Mouse (Mus musculus) heart, embryonic 14.5 days (tissue): ENCODE measurements around the gene Snap25. TPM values are rescaled to one million over a fixed set of nuclear protein-coding genes. Genes with fewer than 3 reads are reported as not detected.
A peak's percentile ranks its signal among the peaks of the same experiment; 100 is the strongest.

ENCODE experiments used
- ATAC-seq: fragments of 200-750 bp; cut with Nextera tagmentation; 2 replicates; pipeline ENCODE4 v1.8.0; 2017; ENCODE audit warnings: low read depth, moderate TSS enrichment; ENCODE audit not compliant: insufficient number of reproducible peaks, insufficient read depth, low FRiP score
- H3K27ac ChIP-seq, 2 experiments: fragments of 200-500 bp in 1 of 2; fragments of 300-500 bp in 1 of 2; sonication (generic) in 1 of 2; replicated peaks in 1 of 2; 2 replicates each; pipeline ENCODE4 v1.5.1; 2012 to 2014; ENCODE audit warnings: low read depth in 2 of 2, low read length in 2 of 2, control low read depth in 1 of 2, mild to moderate bottlenecking in 1 of 2, mixed read lengths in 1 of 2; ENCODE audit not compliant: control insufficient read depth in 1 of 2, insufficient read depth in 1 of 2
- H3K27me3 ChIP-seq: fragments of 300-500 bp; sonication (generic); 2 replicates; pipeline ENCODE4 v1.6.1; 2014; ENCODE audit warnings: mild to moderate bottlenecking, low read length, control low read depth; ENCODE audit not compliant: control insufficient read depth, insufficient read depth
- H3K36me3 ChIP-seq: fragments of 300-500 bp; sonication (generic); 2 replicates; pipeline ENCODE4 v1.6.1; 2014; ENCODE audit warnings: mild to moderate bottlenecking, control low read depth, low read length, mixed read lengths; ENCODE audit not compliant: control insufficient read depth, insufficient read depth
- H3K4me1 ChIP-seq, 2 experiments: fragments of 200-500 bp in 1 of 2; fragments of 300-500 bp in 1 of 2; sonication (generic) in 1 of 2; 2 replicates each; pipeline ENCODE4 v1.6.1; 2012 to 2014; ENCODE audit warnings: low read length in 2 of 2, control low read depth in 1 of 2, mixed read lengths in 1 of 2; ENCODE audit not compliant: control insufficient read depth in 2 of 2, insufficient read depth in 2 of 2
- H3K4me2 ChIP-seq: fragments of 300-500 bp; sonication (generic); 2 replicates; pipeline ENCODE4 v1.6.1; 2014; ENCODE audit warnings: mild to moderate bottlenecking, low read length
- H3K4me3 ChIP-seq, 2 experiments: fragments of 200-500 bp in 1 of 2; fragments of 300-500 bp in 1 of 2; sonication (generic) in 1 of 2; 2 replicates each; pipeline ENCODE4 v1.5.1; 2012 to 2014; ENCODE audit warnings: low read length in 2 of 2, mild to moderate bottlenecking in 2 of 2, control low read depth in 1 of 2, low read depth in 1 of 2, moderate library complexity in 1 of 2; ENCODE audit not compliant: control insufficient read depth in 1 of 2, insufficient read depth in 1 of 2
- H3K9ac ChIP-seq: fragments of 300-500 bp; sonication (generic); 2 replicates; pipeline ENCODE4 v1.6.1; 2014; ENCODE audit warnings: mild to moderate bottlenecking, low read length
- H3K9me3 ChIP-seq: fragments of 300-500 bp; sonication (generic); 2 replicates; pipeline ENCODE4 v1.6.1; 2016; ENCODE audit warnings: low read length, control low read depth; ENCODE audit not compliant: control insufficient read depth
- WGBS: fragments of 180-500 bp; shearing (Covaris S2); extraction: QIAGEN DNeasy Blood & Tissue Kit; methylation state at CpG from one replicate; pipeline ENCODE4 v1.1.7; 2014; 5-methylcytosine and 5-hydroxymethylcytosine counted together
- polyA plus RNA-seq: library from polyadenylated mRNA; unstranded; fragments of >200 nt; fragmentation: Nextera tagmentation; extraction: Ambion mirVana; gene quantifications from 2 replicates; pipeline ENCODE4 v1.2.1, GENCODE M21; 2014

The Snap25 gene
- polyA plus RNA-seq, 1 experiment from 2014 or later = 1.4 TPM

- H3K27me3 ChIP-seq = no peaks in the 10 kb centered on the region
- peaks cover 2 to 29% of the 10 kb centered on the region in 2 experiments for H3K4me1 ChIP-seq
- 4% methylated on average over 1 of the region's 1 CpGs for WGBS
- ATAC-seq = no peak
- no peak overlapping the region for H3K27ac ChIP-seq
- no peaks in the 10 kb centered on the region for H3K9me3 ChIP-seq
- no peak overlapping the region for H3K9ac ChIP-seq
- H3K36me3 ChIP-seq = no peaks in the 10 kb centered on the region
- no peak overlapping the region for H3K4me3 ChIP-seq
- H3K4me2 ChIP-seq = no peak overlapping the region
Measured at GRCm38 (mm10) chr2:136691681-136692080, 21.6 kb upstream of the Snap25 start.

- no peak overlapping the region for H3K27ac ChIP-seq
- no peaks in the 10 kb centered on the region for H3K9me3 ChIP-seq
- no peaks in the 10 kb centered on the region for H3K4me1 ChIP-seq
- WGBS = 60% methylated on average over 3 of the region's 3 CpGs
- H3K9ac ChIP-seq = no peak overlapping the region
- ATAC-seq = no peak
- no peaks in the 10 kb centered on the region for H3K27me3 ChIP-seq
- no peak overlapping the region for H3K4me2 ChIP-seq
- H3K36me3 ChIP-seq = no peaks in the 10 kb centered on the region
- H3K4me3 ChIP-seq = no peak overlapping the region
Measured at GRCm38 (mm10) chr2:136699429-136700227, 13.6 kb upstream of the Snap25 start.

GRCm38 (mm10) chr2:136703376-136703775 is 9.9 kb upstream of the Snap25 start:
- no peak overlapping the region for H3K4me3 ChIP-seq
- no peak for ATAC-seq
- no peaks in the 10 kb centered on the region for H3K4me1 ChIP-seq
- no peak overlapping the region for H3K4me2 ChIP-seq
- no peak overlapping the region for H3K9ac ChIP-seq
- no peaks in the 10 kb centered on the region for H3K36me3 ChIP-seq
- no peak overlapping the region for H3K27ac ChIP-seq
- WGBS = 60% methylated on average over 2 of the region's 2 CpGs
- H3K9me3 ChIP-seq = no peaks in the 10 kb centered on the region
- no peaks in the 10 kb centered on the region for H3K27me3 ChIP-seq

GRCm38 (mm10) chr2:136711155-136711554 is 2.1 kb upstream of the Snap25 start:
- H3K27me3 ChIP-seq = peaks cover 4% of the 10 kb centered on the region; the same call in 1 of the 2 replicates
- H3K4me1 ChIP-seq = peaks cover 12 to 13% of the 10 kb centered on the region in 2 experiments; a peak in 3 of 4 replicates
- 39% methylated on average over 3 of the region's 3 CpGs for WGBS
- H3K27ac ChIP-seq = no peak overlapping the region
- no peaks in the 10 kb centered on the region for H3K9me3 ChIP-seq
- H3K4me2 ChIP-seq = no peak overlapping the region
- H3K4me3 ChIP-seq = no peak overlapping the region
- no peak for ATAC-seq
- no peaks in the 10 kb centered on the region for H3K36me3 ChIP-seq
- H3K9ac ChIP-seq = no peak overlapping the region

- WGBS = 3% methylated on average over 22 of the region's 28 CpGs
- no peaks in the 10 kb centered on the region for H3K36me3 ChIP-seq
- H3K9me3 ChIP-seq = no peaks in the 10 kb centered on the region
- H3K27me3 ChIP-seq = peaks cover 4% of the 10 kb centered on the region; the same call in 1 of the 2 replicates
- ATAC-seq = no peak
- H3K4me3 ChIP-seq = peak overlapping the region; percentile 36 to 40
- peak overlapping the region; percentile 70 for H3K4me2 ChIP-seq
- H3K27ac ChIP-seq = no peak overlapping the region
- no peak overlapping the region for H3K9ac ChIP-seq
- peaks cover 12 to 13% of the 10 kb centered on the region in 2 experiments; a peak in 3 of 4 replicates for H3K4me1 ChIP-seq
Measured at GRCm38 (mm10) chr2:136711746-136712440, 1.4 kb upstream of the Snap25 start.

GRCm38 (mm10) chr2:136712441-136713015 is 725 bp upstream of the Snap25 start:
- H3K9ac ChIP-seq = no peak overlapping the region
- no peak overlapping the region for H3K27ac ChIP-seq
- peak overlapping the region; percentile 70 for H3K4me2 ChIP-seq
- ATAC-seq = no peak
- no peaks in the 10 kb centered on the region for H3K9me3 ChIP-seq
- H3K27me3 ChIP-seq = peaks cover 4% of the 10 kb centered on the region; the same call in 1 of the 2 replicates
- peaks cover 12 to 13% of the 10 kb centered on the region in 2 experiments; a peak in 3 of 4 replicates for H3K4me1 ChIP-seq
- H3K4me3 ChIP-seq = peak overlapping the region; percentile 36 to 40
- under 1% methylated on average over 13 of the region's 13 CpGs for WGBS
- H3K36me3 ChIP-seq = no peaks in the 10 kb centered on the region

- Histone ChIP-seq H3K9ac (no peak overlapping the region), H3K27me3 (peaks cover 4% of the 10 kb centered on the region; the same call in 1 of the 2 replicates), H3K9me3 (no peaks in the 10 kb centered on the region), H3K4me3 (peak overlapping the region in 1 of 2 experiments; percentile 36; a peak in 1 of 4 replicates), H3K4me1 (peaks cover 12 to 13% of the 10 kb centered on the region in 2 experiments; a peak in 3 of 4 replicates), H3K36me3 (no peaks in the 10 kb centered on the region), H3K27ac (no peak overlapping the region), H3K4me2 (peak overlapping the region; percentile 70)
- WGBS = 1% methylated on average over 22 of the region's 22 CpGs
- ATAC-seq = peak; percentile 61; the same call in 1 of the 2 replicates
Measured at GRCm38 (mm10) chr2:136714008-136714411, 757 bp downstream of the Snap25 start.
